Mouse (Mus musculus): Measurements from ENCODE around the gene Espn. TPM values are rescaled to one million over a fixed set of nuclear protein-coding genes. Genes with fewer than 3 reads are reported as not detected.
A peak's percentile ranks its signal among the peaks of the same experiment; 100 is the strongest.

Espn gene
- polyA plus RNA-seq, 1 experiment from 2014 or later, result 7.5 TPM

DNA sequence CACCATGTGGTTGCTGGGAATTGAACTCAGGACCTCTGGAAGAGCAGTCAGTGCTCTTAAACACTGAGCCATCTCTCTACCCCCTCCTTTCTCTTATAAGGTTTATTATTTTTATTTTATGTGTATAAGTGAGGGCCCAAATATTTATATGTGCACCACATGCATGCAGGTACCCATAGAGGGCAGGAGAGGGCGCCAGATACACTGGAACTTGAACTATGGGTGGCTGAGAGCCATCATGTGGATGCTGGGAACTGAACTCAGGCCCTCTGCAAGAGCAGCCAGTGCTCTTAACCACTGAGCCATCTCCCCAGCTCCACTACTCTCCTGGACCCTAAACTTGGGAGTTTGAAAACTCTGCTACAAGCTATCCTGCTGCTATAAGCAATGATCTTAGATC, 8.5 kb downstream of the Espn start:
- H3K4me2 ChIP-seq (replicated peaks), result no peak overlapping the region
- H3K36me3 ChIP-seq, result no peaks in the 10 kb centered on the region
- ATAC-seq (ENCODE audit: insufficient number of reproducible peaks, low FRiP score, low TSS enrichment, low read depth), result no peak
- H3K27me3 ChIP-seq, result peaks cover 15% of the 10 kb centered on the region; the same call in 1 of the 2 replicates
- no peaks in the 10 kb centered on the region for H3K9me3 ChIP-seq (replicated peaks)
- no peak overlapping the region for H3K9ac ChIP-seq
- H3K4me1 ChIP-seq, result peaks cover 5% of the 10 kb centered on the region
- WGBS, result 30% methylated on average over 1 of the region's 1 CpGs
- no peak overlapping the region for H3K27ac ChIP-seq (replicated peaks)
- no peak overlapping the region for H3K4me3 ChIP-seq (replicated peaks)

DNA sequence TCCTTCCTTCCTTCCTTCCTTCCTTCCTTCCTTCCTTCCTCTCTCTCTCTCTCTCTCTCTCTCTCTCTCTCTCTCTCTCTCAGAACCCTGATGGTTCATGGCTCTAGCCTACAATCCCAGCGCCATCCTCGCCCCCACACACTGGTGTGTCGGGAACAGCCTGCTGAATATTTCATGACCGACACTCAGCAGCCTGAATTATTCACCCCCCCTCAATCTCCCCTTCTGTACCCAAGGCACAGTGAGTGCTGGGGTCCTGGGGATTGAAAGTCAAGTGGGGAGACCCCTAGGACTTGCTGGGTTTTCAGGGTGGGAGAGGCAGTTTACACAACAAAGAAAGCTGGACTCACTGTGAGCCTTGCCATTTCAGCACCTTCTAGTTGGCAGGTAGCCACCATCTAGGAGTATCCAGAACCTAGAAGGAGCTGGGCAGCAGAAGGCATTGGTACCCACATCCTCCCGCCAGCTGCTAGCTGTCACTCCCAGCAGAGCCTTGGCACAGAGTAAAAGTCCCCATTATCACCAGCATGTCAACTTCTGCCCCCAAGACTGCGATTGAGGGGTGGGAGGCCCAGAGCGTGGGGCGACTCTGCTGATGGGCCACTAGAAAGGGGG, 10.5 kb downstream of the Espn start:
- H3K27ac ChIP-seq (replicated peaks), result no peak overlapping the region
- no peaks in the 10 kb centered on the region for H3K9me3 ChIP-seq (replicated peaks)
- peaks cover 10% of the 10 kb centered on the region for H3K4me1 ChIP-seq
- H3K9ac ChIP-seq, result no peak overlapping the region
- no peak overlapping the region for H3K4me2 ChIP-seq (replicated peaks)
- H3K27me3 ChIP-seq, result peaks cover 14% of the 10 kb centered on the region; the same call in 1 of the 2 replicates
- ATAC-seq (ENCODE audit: insufficient number of reproducible peaks, low FRiP score, low TSS enrichment, low read depth), result no peak
- H3K4me3 ChIP-seq (replicated peaks), result no peak overlapping the region
- 70% methylated on average over 8 of the region's 8 CpGs for WGBS
- H3K36me3 ChIP-seq, result no peaks in the 10 kb centered on the region

DNA sequence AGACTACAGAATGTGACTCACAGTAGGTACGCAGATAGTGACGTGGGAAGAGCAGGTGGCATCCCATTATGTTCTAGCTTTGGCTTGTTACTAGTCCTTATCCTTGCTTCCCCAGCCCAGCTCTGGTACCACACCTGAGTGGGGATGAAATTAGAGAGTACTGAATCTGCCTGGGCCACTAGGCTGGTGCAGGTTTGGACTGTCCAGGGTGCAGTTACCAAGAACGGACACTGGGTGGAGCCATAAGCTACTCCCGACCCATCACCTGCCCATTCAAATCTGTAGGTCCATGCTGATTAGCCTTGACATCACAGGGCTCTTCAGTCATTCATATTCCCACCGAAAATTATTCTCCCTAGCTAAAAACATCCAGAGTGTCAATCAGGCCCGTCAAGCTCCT, 11.7 kb downstream of the Espn start:
- H3K4me3 ChIP-seq (replicated peaks), result no peak overlapping the region
- H3K4me1 ChIP-seq, result peaks cover 10% of the 10 kb centered on the region
- H3K9ac ChIP-seq, result no peak overlapping the region
- H3K27me3 ChIP-seq, result peaks cover 14% of the 10 kb centered on the region; the same call in 1 of the 2 replicates
- no peak overlapping the region for H3K27ac ChIP-seq (replicated peaks)
- 28% methylated on average over 6 of the region's 6 CpGs for WGBS
- H3K36me3 ChIP-seq, result no peaks in the 10 kb centered on the region
- H3K9me3 ChIP-seq (replicated peaks), result no peaks in the 10 kb centered on the region
- H3K4me2 ChIP-seq (replicated peaks), result no peak overlapping the region
- ATAC-seq (ENCODE audit: insufficient number of reproducible peaks, low FRiP score, low TSS enrichment, low read depth), result no peak

DNA sequence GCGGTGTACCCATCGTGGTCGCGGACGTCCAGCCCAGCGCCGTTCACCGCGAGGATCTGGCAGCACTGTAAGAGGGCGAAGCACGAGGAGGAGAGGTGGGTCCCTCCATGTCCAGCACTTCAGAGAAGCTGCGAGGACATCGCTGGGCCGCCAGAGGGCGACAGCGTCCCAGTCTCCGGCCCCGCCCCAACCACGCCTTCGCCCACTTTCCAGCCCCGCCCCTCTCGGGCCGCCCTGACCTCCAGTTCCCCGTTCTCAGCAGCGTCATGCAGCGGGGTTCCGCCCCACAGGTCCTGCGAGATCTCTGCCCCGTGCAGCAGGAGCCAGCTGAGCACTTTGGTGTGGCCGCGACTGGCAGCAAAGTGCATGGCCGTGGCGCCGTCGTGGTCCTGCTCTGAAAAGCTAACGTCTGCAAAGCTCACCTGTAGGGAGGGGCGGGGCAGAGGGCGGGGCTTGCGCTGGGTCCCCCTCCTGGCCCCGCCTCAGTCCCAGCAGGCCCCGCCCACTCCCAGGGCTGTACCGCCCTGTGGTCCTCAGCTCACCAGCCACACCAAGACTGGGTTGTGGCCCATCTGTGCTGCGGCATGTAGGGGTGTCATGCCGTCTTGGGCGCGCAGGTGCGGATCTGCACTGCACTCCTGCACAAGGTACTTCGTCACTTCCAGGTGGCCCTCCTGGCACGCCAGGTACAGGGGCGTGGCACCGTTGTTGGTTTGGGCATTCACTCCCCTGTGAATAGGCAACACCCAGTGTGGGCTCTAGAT, 13.5 kb downstream of the Espn start:
- Histone ChIP-seq H3K4me2 (replicated peaks) (peak overlapping the region; percentile 68), H3K4me1 (peaks cover 10% of the 10 kb centered on the region), H3K4me3 (replicated peaks) (peak overlapping the region; percentile 46), H3K36me3 (no peaks in the 10 kb centered on the region), H3K9me3 (replicated peaks) (no peaks in the 10 kb centered on the region), H3K27me3 (peaks cover 22% of the 10 kb centered on the region), H3K27ac (replicated peaks) (no peak overlapping the region), H3K9ac (no peak overlapping the region)
- WGBS, result 3% methylated on average over 51 of the region's 51 CpGs
- ATAC-seq (ENCODE audit: insufficient number of reproducible peaks, low FRiP score, low TSS enrichment, low read depth), result peak; percentile 83

DNA sequence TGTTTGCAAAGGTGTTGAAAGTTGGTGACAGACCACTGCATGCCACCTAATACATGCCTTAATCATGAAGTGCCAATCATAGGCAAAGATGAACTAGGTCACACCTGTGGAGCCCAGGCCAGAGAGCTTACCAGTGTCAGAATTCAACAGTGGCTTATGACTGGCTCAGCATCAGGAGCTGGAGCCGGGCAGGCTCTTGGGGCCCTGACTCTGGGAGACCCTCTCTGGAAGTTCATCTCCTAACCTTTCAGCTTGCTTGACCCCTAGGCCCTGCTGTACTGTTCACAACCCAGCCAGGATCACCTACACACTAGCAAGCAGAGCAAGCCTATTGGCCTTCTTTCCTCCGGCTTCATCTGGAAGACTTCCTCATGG, 15.3 kb downstream of the Espn start:
- Histone ChIP-seq H3K9ac (no peak overlapping the region), H3K27me3 (peaks cover 40% of the 10 kb centered on the region)
- 97% methylated on average over 2 of the region's 2 CpGs for WGBS

DNA sequence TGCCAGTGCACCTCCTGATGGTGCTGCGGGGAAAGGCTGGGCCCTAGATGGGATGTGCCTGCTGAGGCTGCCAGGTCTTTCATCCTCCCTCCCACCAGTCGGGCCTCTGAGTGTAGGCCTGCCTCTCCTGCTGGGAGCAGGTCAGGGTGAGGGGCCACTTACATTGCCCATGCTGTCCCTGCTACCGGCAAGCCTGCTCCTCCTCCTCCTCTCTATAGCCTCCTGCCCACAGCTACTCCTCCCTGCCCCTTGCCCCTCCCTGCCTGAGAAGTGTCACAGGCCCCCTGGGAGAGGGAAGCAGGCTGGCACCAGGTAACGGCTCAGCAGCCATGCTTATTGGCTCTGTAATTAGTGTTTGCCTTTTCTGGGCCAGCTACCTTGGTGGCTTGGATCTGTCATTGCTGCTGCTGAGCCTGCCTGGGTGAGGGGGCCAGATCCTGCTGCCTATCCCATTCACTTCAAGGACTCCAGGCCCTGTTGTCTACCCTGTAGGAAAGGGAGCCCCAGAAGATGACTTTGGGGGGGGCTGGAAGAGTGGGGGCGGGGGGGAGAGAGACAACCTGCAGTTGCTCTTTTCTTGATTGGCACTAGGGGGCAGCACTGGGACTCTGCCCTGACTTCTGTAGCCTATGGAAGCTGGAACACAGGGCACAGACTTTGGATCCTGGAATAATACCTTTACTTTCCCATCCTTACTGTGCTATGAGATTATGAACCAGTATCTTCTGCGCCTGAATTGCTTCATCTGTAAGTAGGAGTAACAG, 15.9 kb downstream of the Espn start:
- no peak for ATAC-seq (ENCODE audit: insufficient number of reproducible peaks, low FRiP score, low TSS enrichment, low read depth)
- H3K27ac ChIP-seq (replicated peaks), result no peak overlapping the region
- H3K9me3 ChIP-seq (replicated peaks), result no peaks in the 10 kb centered on the region
- no peaks in the 10 kb centered on the region for H3K36me3 ChIP-seq
- no peak overlapping the region for H3K9ac ChIP-seq
- 37% methylated on average over 6 of the region's 6 CpGs for WGBS
- peaks cover 25% of the 10 kb centered on the region for H3K4me1 ChIP-seq
- no peak overlapping the region for H3K4me3 ChIP-seq (replicated peaks)
- H3K27me3 ChIP-seq, result peaks cover 46% of the 10 kb centered on the region
- H3K4me2 ChIP-seq (replicated peaks), result no peak overlapping the region

More for the DNA sequence above, 15.3 kb downstream of the Espn start:
- Histone ChIP-seq H3K4me1 (peaks cover 20% of the 10 kb centered on the region), H3K4me2 (replicated peaks) (no peak overlapping the region), H3K9me3 (replicated peaks) (no peaks in the 10 kb centered on the region), H3K36me3 (no peaks in the 10 kb centered on the region), H3K4me3 (replicated peaks) (no peak overlapping the region), H3K27ac (replicated peaks) (no peak overlapping the region)
- no peak for ATAC-seq (ENCODE audit: insufficient number of reproducible peaks, low FRiP score, low TSS enrichment, low read depth)

DNA sequence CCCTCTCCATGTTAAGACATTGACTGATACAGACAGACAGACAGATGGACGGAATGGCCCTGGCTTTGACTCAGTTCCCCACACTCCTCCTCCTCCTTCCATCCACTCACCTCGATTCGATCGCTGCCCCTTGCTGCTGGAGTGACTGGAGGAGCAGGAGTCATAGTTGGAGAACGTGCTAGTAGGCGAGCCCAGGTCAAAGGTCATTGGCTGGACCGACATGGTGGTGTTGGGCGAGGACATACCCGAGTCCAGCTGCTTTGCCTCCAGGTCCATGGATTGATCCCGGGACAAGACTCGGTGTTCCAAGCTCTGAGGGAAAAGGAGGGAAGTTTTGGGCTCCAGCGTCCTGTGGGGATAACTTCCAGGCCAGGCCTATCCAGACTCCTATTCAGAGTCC, 16.8 kb downstream of the Espn start:
- Histone ChIP-seq H3K4me1 (peaks cover 35% of the 10 kb centered on the region), H3K27ac (replicated peaks) (no peak overlapping the region), H3K4me2 (replicated peaks) (no peak overlapping the region), H3K4me3 (replicated peaks) (no peak overlapping the region), H3K36me3 (no peaks in the 10 kb centered on the region), H3K9ac (no peak overlapping the region), H3K9me3 (replicated peaks) (no peaks in the 10 kb centered on the region), H3K27me3 (peaks cover 47% of the 10 kb centered on the region)
- ATAC-seq (ENCODE audit: insufficient number of reproducible peaks, low FRiP score, low TSS enrichment, low read depth), result no peak
- 75% methylated on average over 12 of the region's 12 CpGs for WGBS

DNA sequence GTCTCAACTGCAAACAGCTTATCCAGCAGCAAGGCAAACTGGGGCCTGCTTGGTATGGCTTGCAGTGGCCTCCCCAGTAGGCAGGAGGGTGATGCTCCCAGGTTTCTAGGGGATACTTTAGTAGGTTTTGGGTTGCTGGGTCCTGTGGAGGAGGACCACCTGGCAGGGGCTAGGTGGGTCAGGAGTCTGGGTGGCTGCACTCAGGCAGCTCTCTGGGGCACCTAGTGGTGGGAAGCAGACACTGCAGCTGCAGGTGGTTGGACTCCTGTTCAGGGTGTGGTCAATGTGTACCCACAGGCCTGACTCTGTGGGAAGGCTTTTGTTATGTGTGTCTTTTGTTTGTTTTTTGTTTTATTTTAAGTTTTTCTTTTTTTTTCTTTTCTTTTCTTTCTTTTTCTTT, 17.7 kb downstream of the Espn start:
- no peak overlapping the region for H3K4me2 ChIP-seq (replicated peaks)
- H3K9me3 ChIP-seq (replicated peaks), result no peaks in the 10 kb centered on the region
- H3K27me3 ChIP-seq, result peaks cover 50% of the 10 kb centered on the region
- H3K4me3 ChIP-seq (replicated peaks), result no peak overlapping the region
- no peak overlapping the region for H3K27ac ChIP-seq (replicated peaks)
- H3K4me1 ChIP-seq, result peaks cover 37% of the 10 kb centered on the region
- H3K9ac ChIP-seq, result no peak overlapping the region
- no peaks in the 10 kb centered on the region for H3K36me3 ChIP-seq
- no peak for ATAC-seq (ENCODE audit: insufficient number of reproducible peaks, low FRiP score, low TSS enrichment, low read depth)

DNA sequence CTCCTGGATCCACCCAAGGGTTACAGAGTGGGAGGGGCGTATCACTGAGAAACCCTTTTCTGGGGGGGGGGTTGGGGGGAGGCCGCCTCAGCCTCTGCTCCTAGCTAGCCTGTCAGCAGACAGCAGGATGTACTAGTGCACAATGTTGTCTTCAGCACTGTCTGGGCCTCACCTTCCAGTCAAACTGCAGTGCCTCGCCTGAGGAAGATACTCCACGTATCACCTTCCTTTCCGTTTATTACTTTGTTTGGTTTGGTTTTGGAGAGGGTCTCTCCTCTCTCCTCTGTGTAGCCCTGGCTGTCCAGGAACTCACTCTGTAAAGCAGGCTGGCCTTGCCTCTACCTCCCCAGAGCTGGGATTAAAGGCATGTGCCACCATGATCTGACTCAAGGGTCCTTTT, 19.0 kb downstream of the Espn start:
- Histone ChIP-seq H3K4me3 (replicated peaks) (no peak overlapping the region), H3K4me1 (peaks cover 28% of the 10 kb centered on the region), H3K9ac (no peak overlapping the region), H3K36me3 (no peaks in the 10 kb centered on the region), H3K9me3 (replicated peaks) (no peaks in the 10 kb centered on the region), H3K27ac (replicated peaks) (no peak overlapping the region), H3K4me2 (replicated peaks) (no peak overlapping the region), H3K27me3 (peaks cover 63% of the 10 kb centered on the region)
- no peak for ATAC-seq (ENCODE audit: insufficient number of reproducible peaks, low FRiP score, low TSS enrichment, low read depth)
- 51% methylated on average over 5 of the region's 5 CpGs for WGBS

DNA sequence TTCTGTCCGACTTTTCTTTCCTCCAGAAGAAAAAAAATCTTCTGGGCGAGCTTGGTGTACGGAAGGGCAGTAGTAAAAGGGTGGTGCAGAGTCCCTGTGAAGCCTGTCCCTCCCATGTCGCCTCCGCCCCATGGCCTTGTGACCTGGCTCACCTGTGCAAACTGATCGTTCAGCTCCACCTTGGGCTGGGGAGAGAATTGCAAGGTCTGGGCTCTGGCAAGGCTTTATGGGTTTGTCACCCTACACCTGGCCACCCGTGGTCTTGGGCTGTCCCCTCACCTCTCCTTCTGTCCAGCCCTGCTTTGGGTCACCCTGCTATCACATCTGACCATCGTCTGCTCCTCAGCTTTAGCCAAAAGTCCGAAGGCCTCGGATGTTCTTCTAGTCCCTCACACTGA, 19.4 kb downstream of the Espn start:
- 39% methylated on average over 10 of the region's 10 CpGs for WGBS
- Histone ChIP-seq H3K4me2 (replicated peaks) (no peak overlapping the region), H3K9me3 (replicated peaks) (no peaks in the 10 kb centered on the region), H3K27me3 (peaks cover 67% of the 10 kb centered on the region), H3K4me1 (peaks cover 26% of the 10 kb centered on the region), H3K4me3 (replicated peaks) (no peak overlapping the region), H3K9ac (no peak overlapping the region), H3K36me3 (no peaks in the 10 kb centered on the region), H3K27ac (replicated peaks) (no peak overlapping the region)
- ATAC-seq (ENCODE audit: insufficient number of reproducible peaks, low FRiP score, low TSS enrichment, low read depth), result no peak

Measured in embryonic facial prominence, embryonic 15.5 days (tissue).